Mouse (Mus musculus) liver, embryonic 14.5 days (tissue): ENCODE data around the gene Prickle1.

ENCODE experiments used
- CTCF ChIP-seq: IDR thresholded peaks from 2 replicates; pipeline ENCODE4 v1.5.1; 2016; ENCODE audit warnings: antibody characterized with exemption, low read depth, control low read depth
- EP300 ChIP-seq: IDR thresholded peaks from 2 replicates; pipeline ENCODE4 v1.6.1; 2016; ENCODE audit warnings: antibody characterized with exemption, low read depth

- no peak for TF ChIP-seq CTCF
- TF ChIP-seq EP300: no peak
Measured at GRCm38 (mm10) chr15:93635603-93636002, 39.9 kb upstream of the Prickle1 start.
